Mouse (Mus musculus) midbrain, embryonic 16.5 days (tissue): ENCODE measurements at regions not wholly inside any gene's neighbourhood (a gene's known extent, or its start where the extent isn't known, plus 50 kb on each side); places are given as distances from the start of the nearest gene placed in this dataset.

Source experiments
- ATAC-seq: fragments of 200-750 bp; cut with Nextera tagmentation; 2 replicates; pipeline ENCODE4 v1.8.0; 2017; ENCODE audit warnings: moderate TSS enrichment
- H3K27ac ChIP-seq: fragments of 300-500 bp; sonication (generic); 2 replicates; pipeline ENCODE4 v1.5.1; 2014; ENCODE audit warnings: mild to moderate bottlenecking, low read length, mixed read lengths
- H3K27me3 ChIP-seq: fragments of 300-500 bp; sonication (generic); 2 replicates; pipeline ENCODE4 v1.6.1; 2014; ENCODE audit warnings: low read depth, low read length, mixed read lengths; ENCODE audit not compliant: control insufficient read depth, insufficient read depth
- H3K36me3 ChIP-seq: fragments of 300-500 bp; sonication (generic); 2 replicates; pipeline ENCODE4 v1.6.1; 2014; ENCODE audit warnings: mild to moderate bottlenecking, low read length, moderate library complexity, mixed read lengths; ENCODE audit not compliant: control insufficient read depth, insufficient read depth
- H3K4me1 ChIP-seq: fragments of 300-500 bp; sonication (generic); 2 replicates; pipeline ENCODE4 v1.6.1; 2014; ENCODE audit warnings: mild to moderate bottlenecking, low read length, mixed read lengths; ENCODE audit not compliant: control insufficient read depth, insufficient read depth
- H3K4me2 ChIP-seq: fragments of 300-500 bp; sonication (generic); 2 replicates; pipeline ENCODE4 v1.6.1; 2014; ENCODE audit warnings: mild to moderate bottlenecking, low read length, mixed read lengths
- H3K4me3 ChIP-seq: fragments of 300-500 bp; sonication (generic); 2 replicates; pipeline ENCODE4 v1.5.1; 2014; ENCODE audit warnings: low read depth, mild to moderate bottlenecking, low read length, moderate library complexity, mixed read lengths
- H3K9ac ChIP-seq: fragments of 300-500 bp; sonication (generic); 2 replicates; pipeline ENCODE4 v1.6.1; 2014; ENCODE audit warnings: low read depth, low read length, mixed read lengths
- H3K9me3 ChIP-seq: fragments of 300-500 bp; sonication (generic); replicated peaks from 2 replicates; pipeline ENCODE4 v1.6.1; 2014; ENCODE audit warnings: mild to moderate bottlenecking, low read length, mixed read lengths; ENCODE audit not compliant: control insufficient read depth, poor library complexity, severe bottlenecking
- WGBS: fragments of 180-500 bp; shearing (Covaris S2); extraction: QIAGEN DNeasy Blood & Tissue Kit; methylation state at CpG from one replicate; pipeline ENCODE4 v1.1.7; 2014; 5-methylcytosine and 5-hydroxymethylcytosine counted together

DNA sequence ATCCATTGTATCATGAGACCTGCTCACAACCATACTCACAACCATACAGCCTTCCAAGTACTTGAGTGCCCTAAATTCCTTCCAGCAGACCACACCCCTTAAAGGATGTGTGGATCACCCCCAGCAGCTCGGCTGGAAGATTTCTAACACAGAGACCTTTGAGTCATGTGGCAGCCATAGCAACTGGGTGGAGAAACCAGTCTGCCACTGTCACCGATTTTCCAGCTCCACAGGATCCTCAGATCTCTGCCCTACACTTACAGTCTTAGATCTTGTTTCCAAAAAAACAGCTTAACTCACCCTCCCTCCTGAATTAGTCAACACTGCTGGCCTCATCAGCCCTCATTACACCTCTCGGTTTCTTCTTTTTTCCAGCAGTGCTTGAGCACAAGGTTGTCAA is 1630.6 kb downstream of the 4930444P10Rik start:
- no peak overlapping the region for H3K9ac ChIP-seq
- no peak overlapping the region for H3K4me3 ChIP-seq
- no peak for ATAC-seq
- WGBS, result 22% methylated on average over 3 of the region's 3 CpGs
- no peaks in the 10 kb centered on the region for H3K36me3 ChIP-seq
- H3K4me2 ChIP-seq, result no peak overlapping the region
- no peak overlapping the region for H3K27ac ChIP-seq
- H3K4me1 ChIP-seq, result no peaks in the 10 kb centered on the region
- H3K9me3 ChIP-seq, result no peaks in the 10 kb centered on the region
- no peaks in the 10 kb centered on the region for H3K27me3 ChIP-seq

DNA sequence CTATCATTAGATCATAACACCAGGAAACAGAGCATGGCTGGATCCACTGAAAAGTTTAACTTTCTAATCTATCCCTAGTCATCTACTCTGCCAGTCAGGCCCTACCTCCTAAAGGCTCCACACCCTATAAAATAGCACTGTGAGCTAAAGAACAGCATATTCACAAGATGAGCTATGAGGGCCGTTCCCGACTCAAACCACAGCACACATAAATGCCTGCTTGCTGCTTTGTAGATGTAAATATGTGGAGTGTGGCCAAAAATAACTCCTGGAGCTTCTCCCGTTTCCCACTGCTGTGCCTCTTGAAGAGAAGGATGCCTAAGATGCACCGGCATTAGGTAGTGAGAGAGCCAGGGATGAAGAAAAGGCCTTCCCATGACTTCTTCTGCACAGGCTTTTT is 1632.3 kb downstream of the 4930444P10Rik start:
- H3K36me3 ChIP-seq, result no peaks in the 10 kb centered on the region
- H3K4me2 ChIP-seq, result no peak overlapping the region
- no peaks in the 10 kb centered on the region for H3K27me3 ChIP-seq
- H3K4me1 ChIP-seq, result no peaks in the 10 kb centered on the region
- no peak overlapping the region for H3K27ac ChIP-seq
- WGBS, result 83% methylated on average over 4 of the region's 4 CpGs
- H3K9ac ChIP-seq, result no peak overlapping the region
- no peak for ATAC-seq
- no peak overlapping the region for H3K4me3 ChIP-seq
- H3K9me3 ChIP-seq, result no peaks in the 10 kb centered on the region

DNA sequence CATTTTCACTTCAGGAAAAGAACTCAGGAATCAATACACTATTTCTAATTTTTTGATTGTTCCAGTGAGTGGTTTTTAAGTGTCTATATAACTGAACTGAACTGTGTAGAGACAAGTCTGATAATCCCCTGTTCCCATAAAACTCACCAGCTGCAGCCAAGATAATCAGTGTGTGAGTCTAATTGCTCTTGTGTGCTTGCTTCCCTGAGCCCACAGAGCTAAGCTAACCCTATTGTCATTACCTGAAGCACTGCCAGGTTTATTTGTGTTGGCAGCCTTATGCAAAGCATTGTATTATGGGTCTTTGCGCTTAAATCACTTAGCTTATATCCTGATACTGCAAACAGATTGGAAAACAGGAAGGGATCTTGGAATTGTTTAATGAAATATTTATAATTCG is 1663.8 kb downstream of the 4930444P10Rik start:
- Histone ChIP-seq H3K9me3 (no peaks in the 10 kb centered on the region), H3K27ac (no peak overlapping the region), H3K27me3 (no peaks in the 10 kb centered on the region), H3K9ac (no peak overlapping the region), H3K4me1 (no peaks in the 10 kb centered on the region), H3K4me2 (no peak overlapping the region), H3K4me3 (no peak overlapping the region), H3K36me3 (no peaks in the 10 kb centered on the region)
- ATAC-seq, result no peak
- 58% methylated on average over 2 of the region's 2 CpGs for WGBS

DNA sequence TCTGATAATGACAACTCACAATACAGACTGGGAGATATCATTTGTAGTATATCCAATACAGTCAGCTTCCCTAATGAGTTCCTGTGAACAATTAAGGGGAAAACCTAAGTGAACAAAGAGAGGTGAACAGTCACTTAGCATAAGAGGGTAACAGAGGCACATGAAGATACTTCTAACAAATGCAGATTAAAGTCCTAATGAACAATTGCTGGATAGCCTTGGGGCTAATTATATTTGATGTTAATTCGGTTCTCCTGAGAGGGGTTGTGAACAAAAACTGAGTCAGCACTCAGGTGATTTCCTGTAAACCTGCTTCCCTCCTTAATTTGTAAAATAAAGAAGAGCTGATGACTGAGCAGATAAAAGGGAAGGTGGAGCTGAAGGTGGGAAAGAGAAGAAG is 1672.1 kb downstream of the 4930444P10Rik start:
- no peaks in the 10 kb centered on the region for H3K4me1 ChIP-seq
- H3K4me2 ChIP-seq, result no peak overlapping the region
- WGBS, result 65% methylated on average over 1 of the region's 1 CpGs
- no peak overlapping the region for H3K9ac ChIP-seq
- no peak for ATAC-seq
- no peak overlapping the region for H3K4me3 ChIP-seq
- no peaks in the 10 kb centered on the region for H3K9me3 ChIP-seq
- H3K27me3 ChIP-seq, result peaks cover 3% of the 10 kb centered on the region; the same call in 1 of the 2 replicates
- H3K36me3 ChIP-seq, result no peaks in the 10 kb centered on the region
- no peak overlapping the region for H3K27ac ChIP-seq

DNA sequence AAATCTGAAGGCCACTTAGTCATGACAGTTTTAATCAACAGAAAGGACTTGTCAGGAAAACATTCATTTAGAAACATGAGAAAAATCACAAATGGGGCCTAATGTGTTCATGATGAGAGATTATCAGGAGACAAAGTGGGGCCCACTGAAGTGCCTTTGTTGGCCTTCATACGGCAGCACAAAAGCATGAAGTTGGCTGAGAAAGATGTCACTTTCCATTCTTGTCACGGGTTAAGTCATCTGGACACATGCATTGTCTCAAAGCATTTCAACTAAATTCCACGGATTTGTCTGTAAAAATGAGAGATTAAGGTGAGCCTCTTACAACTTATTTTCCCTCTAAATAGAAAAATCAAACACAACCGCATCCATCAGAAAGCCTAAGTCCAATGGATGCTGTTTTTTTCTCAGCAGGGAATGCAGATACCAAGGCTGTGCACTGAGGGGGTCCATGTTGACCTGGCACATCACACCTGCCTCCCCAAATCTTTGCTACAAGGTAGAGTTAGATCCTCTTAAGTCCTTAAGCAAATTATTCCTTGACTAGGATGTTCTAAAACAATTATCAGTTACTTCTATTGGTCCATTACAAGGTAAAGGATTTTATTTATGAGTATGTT is 1679.2 kb downstream of the 4930444P10Rik start:
- Histone ChIP-seq H3K36me3 (no peaks in the 10 kb centered on the region), H3K27ac (no peak overlapping the region)
- no peak for ATAC-seq

DNA sequence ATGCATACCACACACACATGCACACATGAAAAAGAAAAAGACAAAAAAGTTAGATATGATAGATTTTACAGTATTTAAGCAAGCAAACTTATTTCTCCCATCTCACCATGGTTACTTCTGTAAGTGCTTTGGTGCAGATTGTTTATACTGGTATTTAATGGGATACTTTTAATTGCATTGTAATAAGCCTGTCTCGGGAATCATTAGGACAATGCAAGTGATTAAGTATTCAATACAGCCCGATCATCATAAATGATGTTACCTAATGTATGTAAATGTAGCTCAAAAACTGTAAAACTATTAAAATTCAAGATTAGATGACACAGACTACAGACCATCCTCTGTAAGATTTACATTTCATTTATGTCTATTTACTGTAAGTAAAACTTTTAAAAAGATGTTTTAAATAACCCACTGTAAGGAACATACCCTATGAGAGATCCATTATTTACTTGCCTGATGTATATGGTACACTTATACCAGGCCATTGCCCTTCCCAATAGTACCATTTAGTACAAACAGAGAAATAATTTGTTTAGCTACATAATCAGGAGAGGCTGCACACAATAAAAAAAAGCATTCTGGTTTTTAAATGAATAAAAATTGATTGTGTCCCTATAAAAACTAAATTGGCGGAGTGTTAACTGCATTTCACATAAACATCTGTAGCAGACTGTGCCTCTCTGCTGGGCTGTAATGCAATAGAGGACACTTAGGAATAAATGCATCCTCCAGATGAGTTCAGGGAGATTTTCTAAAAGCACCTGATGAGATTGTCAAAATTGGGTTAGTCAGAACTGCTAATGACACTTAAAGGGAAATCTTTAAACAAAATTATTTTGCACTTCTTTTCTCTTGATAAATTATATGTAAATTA is 1722.9 kb downstream of the 4930444P10Rik start:
- no peak overlapping the region for H3K27ac ChIP-seq
- 86% methylated on average over 3 of the region's 3 CpGs for WGBS
- H3K27me3 ChIP-seq, result no peaks in the 10 kb centered on the region
- H3K9me3 ChIP-seq, result no peaks in the 10 kb centered on the region
- H3K4me3 ChIP-seq, result no peak overlapping the region
- H3K4me2 ChIP-seq, result no peak overlapping the region
- H3K36me3 ChIP-seq, result no peaks in the 10 kb centered on the region
- H3K4me1 ChIP-seq, result no peaks in the 10 kb centered on the region
- no peak overlapping the region for H3K9ac ChIP-seq
- ATAC-seq, result no peak

More for the DNA sequence above, 1679.2 kb downstream of the 4930444P10Rik start:
- no peak overlapping the region for H3K9ac ChIP-seq
- H3K9me3 ChIP-seq, result no peaks in the 10 kb centered on the region
- H3K4me1 ChIP-seq, result no peaks in the 10 kb centered on the region
- peaks cover 3% of the 10 kb centered on the region; the same call in 1 of the 2 replicates for H3K27me3 ChIP-seq
- no peak overlapping the region for H3K4me3 ChIP-seq
- no peak overlapping the region for H3K4me2 ChIP-seq
- WGBS, result 15% methylated on average over 4 of the region's 4 CpGs

DNA sequence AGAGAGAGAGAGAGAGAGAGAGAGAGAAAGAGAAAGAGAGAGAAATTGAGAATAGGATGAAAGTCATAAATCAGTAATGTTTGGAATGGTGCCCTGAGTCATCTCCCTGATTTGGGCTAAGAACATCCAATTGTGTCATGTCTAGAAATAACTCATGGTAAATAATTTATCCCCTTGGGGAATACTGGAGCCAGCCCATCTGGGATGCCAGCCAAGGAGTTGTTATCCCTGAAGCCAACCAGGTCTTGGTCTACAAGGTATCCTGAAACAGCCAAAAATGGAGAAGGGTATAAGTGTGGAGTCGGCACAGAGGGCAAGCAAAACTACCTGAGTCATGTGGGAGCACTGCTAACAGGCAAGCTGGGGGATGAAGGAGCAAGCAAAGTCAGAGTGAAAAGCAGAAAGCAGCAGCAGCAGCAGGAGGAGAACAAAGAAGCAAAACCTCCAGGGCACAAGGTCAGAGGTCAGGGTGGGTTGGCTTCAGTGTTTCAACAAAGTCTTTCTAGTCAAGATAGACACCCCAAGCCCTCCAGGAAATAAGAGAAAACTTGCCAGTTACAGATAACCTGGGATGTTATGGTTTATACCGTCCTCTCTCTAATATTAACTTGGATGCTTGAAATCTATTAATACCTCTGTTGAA is 1733.0 kb downstream of the 4930444P10Rik start:
- no peak for ATAC-seq
- no peaks in the 10 kb centered on the region for H3K27me3 ChIP-seq
- H3K27ac ChIP-seq, result no peak overlapping the region
- no peaks in the 10 kb centered on the region for H3K4me1 ChIP-seq
- no peak overlapping the region for H3K4me3 ChIP-seq
- WGBS, result 65% methylated on average over 2 of the region's 2 CpGs
- H3K36me3 ChIP-seq, result no peaks in the 10 kb centered on the region
- no peak overlapping the region for H3K4me2 ChIP-seq
- no peaks in the 10 kb centered on the region for H3K9me3 ChIP-seq
- no peak overlapping the region for H3K9ac ChIP-seq
